Mouse (Mus musculus): ENCODE data around the gene 1700067K01Rik.
A peak's percentile ranks its signal among the peaks of the same experiment; 100 is the strongest.

The 1700067K01Rik gene

DNA sequence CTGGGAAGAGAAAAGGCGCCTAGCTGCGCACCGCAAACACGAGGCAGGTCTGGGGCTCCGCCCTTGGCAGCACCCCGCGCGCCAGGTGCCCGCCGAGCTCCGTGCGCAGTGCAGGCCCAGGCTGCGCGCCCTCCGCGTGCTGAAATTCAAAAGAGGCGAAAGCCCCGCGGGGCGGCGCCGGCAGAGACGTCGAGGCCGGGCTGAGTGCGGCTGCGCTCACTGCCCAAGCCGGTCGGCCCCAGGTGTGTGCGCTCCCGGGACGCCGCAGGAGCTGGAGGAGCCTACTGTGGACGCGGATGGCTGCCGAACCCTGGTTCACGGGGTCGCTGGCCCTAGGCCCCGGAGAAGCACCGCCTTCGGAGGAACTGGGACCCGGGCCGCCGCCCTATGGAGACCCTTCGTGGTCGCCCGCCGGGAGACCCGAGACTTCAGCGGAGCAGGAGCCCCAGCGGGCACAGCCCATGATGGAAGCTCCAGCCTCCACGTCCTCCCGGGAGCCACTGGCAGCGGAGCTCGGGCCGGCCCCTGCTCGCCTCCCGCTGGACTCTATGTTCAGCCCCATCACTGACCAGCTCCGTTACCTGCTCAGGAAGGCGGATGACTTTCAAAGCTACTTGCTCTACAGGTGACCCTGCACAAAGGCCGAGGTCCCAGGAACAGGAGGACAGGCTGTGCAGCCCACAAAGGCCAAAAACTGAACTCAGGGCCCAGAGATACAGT lies at the start of gene 1700067K01Rik:
TSS of gene 1700067K01Rik (plus strand) at position 222 of the 720 bp plus-strand sequence.
- DNase-seq (ENCODE audit: low spot score in 2 of 2): no peak

DNA sequence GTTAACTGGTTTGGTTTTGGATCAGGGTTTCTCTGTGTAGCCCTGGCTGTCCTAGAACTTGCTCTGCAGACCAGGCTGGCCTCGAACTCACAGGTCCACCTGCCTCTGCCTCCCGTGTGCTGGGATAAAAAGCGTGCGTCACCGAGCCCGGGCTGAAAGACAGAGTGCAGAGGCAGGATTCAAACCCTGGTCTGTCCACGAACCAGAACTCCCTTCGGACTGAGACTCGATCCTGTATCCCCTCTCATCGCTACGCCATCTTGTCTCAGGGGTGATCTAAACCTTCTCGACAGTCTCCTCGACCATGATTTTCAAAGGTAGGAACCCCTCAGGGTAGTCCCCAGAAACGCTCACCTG lies 46.6 kb upstream of the 1700067K01Rik start:
- DNase-seq (ENCODE audit: low spot score in 2 of 2): no peak

DNA sequence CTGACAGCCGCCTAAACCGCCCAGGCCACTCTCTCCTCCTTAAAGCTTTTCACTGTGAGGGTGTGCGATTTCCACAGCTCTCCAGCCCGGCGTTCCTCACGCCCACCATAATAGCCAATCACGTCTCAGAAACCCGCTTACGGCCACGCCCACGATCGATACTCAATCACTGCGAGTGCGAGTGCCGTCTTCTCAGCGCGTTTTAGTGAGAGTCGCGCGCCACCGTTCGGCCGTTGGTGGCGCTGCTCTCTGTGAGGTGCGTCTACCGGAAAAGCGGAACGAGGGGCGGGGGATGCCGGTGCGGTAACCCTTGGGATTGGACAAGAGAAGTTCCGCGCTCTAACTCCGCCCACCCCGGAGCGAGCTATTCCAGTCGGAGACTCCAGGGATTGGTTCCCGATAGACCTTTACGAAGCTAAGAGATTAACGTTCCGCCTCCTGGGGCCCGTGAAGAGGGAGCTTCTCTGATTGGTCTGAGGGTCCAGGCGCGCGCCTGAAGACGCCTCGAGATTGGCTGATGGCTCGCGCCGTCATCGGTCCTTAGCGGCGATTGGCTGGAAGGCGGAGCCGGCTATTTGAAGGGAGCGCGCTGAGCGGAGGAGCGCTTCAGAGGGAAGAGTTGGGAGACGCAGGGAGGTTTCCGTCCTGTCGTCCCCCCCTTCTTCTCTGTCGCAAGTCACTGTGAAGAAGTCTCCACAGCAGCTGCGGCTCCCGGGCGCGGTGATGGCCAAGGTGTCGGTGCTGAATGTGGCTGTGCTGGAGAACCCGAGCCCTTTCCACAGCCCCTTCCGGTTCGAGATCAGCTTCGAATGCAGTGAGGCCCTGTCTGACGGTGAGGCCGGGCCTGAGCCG lies 46.0 kb upstream of the 1700067K01Rik start, which contains the start of the genes Gm10644 and Asf1b:
TSS of gene Gm10644 (minus strand) at position 100 of the 852 bp plus-strand sequence.
TSS of gene Asf1b (plus strand) at position 402 of the 852 bp plus-strand sequence.
- peak; percentile 95 to 98 for DNase-seq (ENCODE audit: low spot score in 2 of 2)

GRCm38 (mm10) chr8:83955958-83956218 lies 45.4 kb upstream of the 1700067K01Rik start:
- no peak for DNase-seq (ENCODE audit: low spot score in 2 of 2)

- DNase-seq (ENCODE audit: low spot score in 2 of 2): peak in 1 of 2 experiments; percentile 45
Measured at GRCm38 (mm10) chr8:83956789-83957188, 44.5 kb upstream of the 1700067K01Rik start.

DNA sequence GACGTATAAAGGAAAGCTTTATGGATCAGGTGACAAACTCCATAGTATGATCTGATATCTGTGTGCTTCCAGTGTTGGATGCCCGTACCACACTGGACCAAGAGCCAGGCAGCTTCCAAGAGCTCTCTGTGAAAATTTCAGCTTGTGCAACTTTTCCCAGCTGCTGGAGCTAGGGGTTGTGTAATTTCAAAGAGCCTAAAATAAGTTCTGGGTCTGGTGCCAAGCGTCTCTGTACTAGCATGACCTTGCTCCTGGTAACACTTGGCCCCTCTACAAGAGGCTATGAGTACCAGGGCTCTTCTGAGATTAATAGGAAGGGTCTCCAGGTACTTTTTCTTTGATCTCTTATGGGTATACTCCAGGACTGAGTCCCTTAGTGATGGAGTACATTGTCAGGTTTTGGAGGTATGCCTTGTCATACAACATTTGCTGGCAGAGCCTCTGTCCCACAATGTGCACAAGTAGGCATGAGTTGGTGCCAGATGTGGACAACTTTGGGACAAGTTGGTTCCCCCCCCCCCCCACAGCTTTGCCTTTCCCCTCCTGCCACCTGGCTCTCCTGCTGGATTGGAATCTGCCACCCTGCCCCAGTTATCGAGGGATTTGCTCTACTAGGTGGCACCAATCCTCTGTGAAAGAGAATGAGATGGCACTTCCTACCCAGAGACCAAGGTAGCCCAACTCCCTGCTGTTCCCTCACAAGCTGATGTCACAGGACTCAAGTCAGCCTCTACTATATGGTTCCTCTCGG lies 37.1 kb upstream of the 1700067K01Rik start:
- no peak for DNase-seq (ENCODE audit: low spot score in 2 of 2)

DNA sequence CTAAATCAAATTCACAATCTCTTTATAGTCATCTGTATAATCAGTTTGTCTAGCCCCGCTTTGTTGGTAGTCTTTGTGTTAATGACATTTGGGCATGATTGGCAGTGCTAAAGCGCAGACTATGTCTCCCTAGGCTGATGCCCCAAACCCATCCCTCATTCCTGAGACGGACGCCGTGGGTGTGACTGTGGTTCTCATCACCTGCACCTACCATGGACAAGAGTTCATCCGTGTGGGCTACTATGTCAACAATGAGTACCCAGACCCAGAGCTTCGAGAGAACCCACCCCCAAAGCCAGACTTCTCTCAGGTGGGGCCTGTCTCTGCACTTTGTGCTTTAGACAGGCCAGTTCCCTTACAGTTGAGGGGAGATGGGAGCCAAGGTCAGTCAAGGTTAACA lies 33.6 kb upstream of the 1700067K01Rik start:
- no peak for DNase-seq (ENCODE audit: low spot score in 2 of 2)

GRCm38 (mm10) chr8:83971121-83971520 lies 30.2 kb upstream of the 1700067K01Rik start:
- no peak for DNase-seq (ENCODE audit: low spot score in 2 of 2)

GRCm38 (mm10) chr8:83971661-83972060 lies 29.6 kb upstream of the 1700067K01Rik start:
- no peak for DNase-seq (ENCODE audit: low spot score in 2 of 2)

GRCm38 (mm10) chr8:83972150-83973120 lies 28.9 kb upstream of the 1700067K01Rik start, which contains the start of gene Prkaca:
TSS of gene Prkaca (plus strand) at chr8:83972993.
- peak; percentile 99 for DNase-seq (ENCODE audit: low spot score in 2 of 2)

DNA sequence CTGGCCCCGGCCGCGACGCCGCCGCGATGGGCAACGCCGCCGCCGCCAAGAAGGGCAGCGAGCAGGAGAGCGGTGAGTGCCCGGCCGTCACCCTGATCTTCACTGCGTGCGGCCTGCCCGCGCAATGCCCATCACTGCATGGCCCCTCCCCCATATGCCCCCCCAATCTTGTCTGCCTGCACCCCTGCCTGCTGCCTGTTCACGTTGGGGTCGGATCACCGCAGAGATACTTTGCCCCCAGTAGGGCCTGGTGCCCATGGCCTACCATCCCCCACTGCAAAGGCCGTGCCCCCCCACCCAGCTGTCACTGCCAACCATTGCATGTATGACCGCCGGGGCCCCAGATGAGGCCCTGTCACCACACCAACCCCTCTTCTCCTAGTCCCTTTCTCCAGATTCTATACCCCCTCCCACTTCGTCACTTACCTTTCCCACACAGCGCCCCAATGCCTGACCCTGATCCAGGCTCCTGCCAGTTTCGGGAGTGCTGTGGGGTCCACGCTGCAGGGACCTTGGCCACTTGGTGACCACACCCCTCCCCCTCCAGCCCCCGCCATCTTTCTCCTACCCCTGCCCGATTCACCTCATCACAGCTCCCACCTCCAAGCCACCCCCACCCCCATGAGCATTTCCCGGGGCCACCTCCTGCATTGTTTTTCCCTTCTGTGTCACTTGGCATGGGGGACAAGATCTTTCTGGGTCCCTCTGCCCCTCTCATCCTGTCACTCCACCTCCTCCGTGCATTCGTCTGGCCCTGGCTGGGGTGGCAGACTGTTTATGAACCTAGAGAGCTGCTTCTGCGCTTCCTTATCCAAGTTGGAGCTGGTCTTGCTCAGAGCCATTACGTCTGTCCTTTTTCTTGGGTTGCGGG lies 27.9 kb upstream of the 1700067K01Rik start:
- DNase-seq (ENCODE audit: low spot score in 2 of 2): peak in 1 of 2 experiments; percentile 28

DNA sequence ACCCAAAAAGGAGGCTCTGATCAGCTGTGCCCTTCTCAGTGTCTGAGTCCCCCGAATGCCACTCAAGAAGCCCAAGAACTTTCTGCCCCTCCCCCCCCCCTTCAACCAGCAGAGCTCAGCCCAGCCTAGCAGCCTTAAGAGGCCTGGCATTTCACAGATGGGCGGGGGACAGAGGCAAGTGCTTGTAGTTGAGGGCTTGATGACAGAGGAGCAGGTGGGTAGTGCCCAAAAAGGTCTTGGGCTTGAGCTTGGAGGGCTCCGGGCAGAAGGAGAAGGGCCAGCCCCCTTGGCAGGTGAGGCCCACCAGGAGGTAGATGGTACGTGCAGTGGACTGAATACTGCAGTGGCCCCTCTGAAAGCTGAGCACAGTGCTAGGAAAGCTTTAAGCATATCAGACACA lies 26.8 kb upstream of the 1700067K01Rik start:
- DNase-seq (ENCODE audit: low spot score in 2 of 2): no peak

GRCm38 (mm10) chr8:83976101-83976630 lies 25.1 kb upstream of the 1700067K01Rik start:
- peak; percentile 51 to 54 for DNase-seq (ENCODE audit: low spot score in 2 of 2)

DNA sequence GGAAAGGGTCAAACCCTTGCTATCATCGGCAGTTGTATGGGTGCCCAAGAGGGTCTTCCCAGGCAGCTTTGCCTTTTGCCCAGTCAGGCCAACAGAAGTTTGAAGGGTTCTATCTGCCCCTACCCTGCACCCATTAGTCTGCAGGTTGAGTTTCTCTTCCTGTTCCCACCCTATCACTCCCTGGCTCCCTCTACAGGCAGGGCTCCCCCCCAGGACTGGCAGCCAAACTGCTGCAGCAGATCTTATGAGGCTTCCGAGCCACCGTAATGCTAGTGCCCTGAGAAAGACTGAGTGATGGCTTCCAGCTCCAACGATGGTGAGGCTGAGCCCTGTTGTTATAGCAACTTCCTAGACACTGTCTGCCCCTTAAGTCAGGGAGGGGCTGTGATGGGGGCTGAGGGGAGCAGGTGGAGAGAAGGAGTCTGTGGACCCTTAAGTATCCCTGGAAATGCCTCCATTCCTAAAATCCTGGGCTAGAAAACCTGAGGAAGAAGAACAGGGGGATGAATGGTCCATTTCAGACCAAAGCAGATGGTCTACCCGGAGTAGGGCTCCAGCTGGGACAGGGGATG lies 24.4 kb upstream of the 1700067K01Rik start:
- no peak for DNase-seq (ENCODE audit: low spot score in 2 of 2)

- DNase-seq (ENCODE audit: low spot score in 2 of 2): no peak
Measured at GRCm38 (mm10) chr8:83977646-83978045, 23.7 kb upstream of the 1700067K01Rik start.

- DNase-seq (ENCODE audit: low spot score in 2 of 2): no peak
Measured at GRCm38 (mm10) chr8:83978200-83978599, 23.1 kb upstream of the 1700067K01Rik start.

GRCm38 (mm10) chr8:83980250-83980649 lies 21.1 kb upstream of the 1700067K01Rik start:
- DNase-seq (ENCODE audit: low spot score in 2 of 2): no peak

DNA sequence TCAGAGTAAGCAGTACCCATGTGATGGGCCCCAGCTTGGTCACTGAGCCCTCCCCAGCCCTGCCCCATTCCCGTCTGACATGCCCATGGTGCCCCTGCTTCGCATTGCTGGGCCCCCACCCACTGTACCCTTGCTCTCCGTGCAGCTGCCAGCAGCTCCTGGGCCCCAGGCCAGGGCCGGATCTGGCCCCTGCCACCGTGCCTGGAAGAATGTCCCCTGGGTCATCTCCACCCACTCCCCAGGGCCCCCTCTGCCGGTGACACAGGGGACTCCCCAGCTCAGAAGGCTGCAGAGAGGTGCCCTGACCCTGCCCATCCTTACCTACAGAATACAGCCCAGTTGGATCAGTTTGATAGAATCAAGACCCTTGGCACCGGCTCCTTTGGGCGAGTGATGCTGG lies 20.5 kb upstream of the 1700067K01Rik start:
- no peak for DNase-seq (ENCODE audit: low spot score in 2 of 2)

DNA sequence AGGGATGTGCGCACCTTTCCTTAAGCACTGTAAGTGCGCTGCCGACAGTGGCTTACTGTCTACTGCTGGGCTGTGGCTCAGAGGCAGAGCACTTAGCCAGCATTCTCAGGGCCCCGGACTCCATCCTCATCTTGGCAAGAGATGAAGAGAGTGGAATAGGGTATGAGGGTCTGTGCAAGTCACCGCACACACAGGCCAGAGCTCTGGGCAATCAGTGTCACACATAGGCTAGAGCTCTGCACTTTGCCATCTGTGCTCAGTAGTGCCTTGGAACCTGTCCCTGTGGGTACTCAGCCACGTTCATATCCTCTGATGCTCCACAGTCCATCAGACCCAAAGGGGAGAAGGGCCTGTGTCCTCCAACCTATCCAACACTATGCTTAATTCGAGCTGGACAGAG lies 19.8 kb upstream of the 1700067K01Rik start:
- no peak for DNase-seq (ENCODE audit: low spot score in 2 of 2)

All from spleen, postnatal 36 days (tissue).